Mouse (Mus musculus) T-helper 17 cell (primary cell): ENCODE measurements around the gene Sept7.

Experiments used
- in situ Hi-C, 2 experiments: fragments of 300-600 bp; cut with MboI, MseI; formaldehyde crosslinking; loops; 1 replicate in 1 of 2; 2 replicates in 1 of 2; pipeline ENCODE4 v1.15.1; 2025; ENCODE audit warnings: high pct_unique_total_duplicates in 2 of 2

Gene Sept7

DNA sequence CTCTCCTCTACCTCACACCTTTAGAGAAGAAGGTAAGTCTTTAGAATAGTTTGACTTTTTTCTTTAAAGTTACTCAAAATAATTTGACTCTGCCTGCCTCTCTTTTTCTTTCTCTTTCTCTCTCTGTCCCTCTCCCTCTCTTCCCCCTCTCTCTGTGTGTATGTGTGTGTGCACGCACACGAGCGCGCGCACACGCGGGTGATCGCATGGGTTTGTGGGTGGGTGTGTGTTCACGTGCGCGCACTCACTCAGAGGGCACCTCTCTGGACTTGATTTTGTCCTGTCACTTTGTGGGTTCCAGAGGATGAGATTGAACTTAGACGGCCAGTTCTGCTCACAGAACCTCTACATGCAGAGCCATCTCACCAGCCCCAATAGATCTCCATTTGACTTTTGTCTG lies 105.3 kb downstream of the Sept7 start:
- in situ Hi-C loops: no loop called here

DNA sequence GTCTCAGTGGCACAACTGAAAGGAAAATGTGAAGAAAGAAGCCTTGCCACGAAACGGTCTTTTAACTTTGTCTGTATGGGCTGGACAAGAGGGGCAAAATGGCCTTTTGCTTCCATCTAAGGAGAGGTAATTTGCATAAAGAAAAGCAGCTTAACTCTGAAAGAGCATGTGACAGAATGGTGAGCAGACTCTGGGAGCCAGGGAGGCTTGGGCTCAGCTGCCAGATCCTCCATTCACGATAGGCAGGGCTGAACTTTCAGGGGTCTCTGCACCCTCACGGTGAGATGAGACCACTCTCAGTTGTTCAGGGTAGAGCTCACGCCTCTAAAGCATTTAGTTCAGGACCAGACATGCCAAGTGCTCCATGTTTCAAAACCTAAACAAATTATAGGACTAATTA lies 105.8 kb downstream of the Sept7 start:
- in situ Hi-C loops: no loop called here
